ENCODE assay signal across 9 mouse cellular contexts in the genomic region with DNA sequence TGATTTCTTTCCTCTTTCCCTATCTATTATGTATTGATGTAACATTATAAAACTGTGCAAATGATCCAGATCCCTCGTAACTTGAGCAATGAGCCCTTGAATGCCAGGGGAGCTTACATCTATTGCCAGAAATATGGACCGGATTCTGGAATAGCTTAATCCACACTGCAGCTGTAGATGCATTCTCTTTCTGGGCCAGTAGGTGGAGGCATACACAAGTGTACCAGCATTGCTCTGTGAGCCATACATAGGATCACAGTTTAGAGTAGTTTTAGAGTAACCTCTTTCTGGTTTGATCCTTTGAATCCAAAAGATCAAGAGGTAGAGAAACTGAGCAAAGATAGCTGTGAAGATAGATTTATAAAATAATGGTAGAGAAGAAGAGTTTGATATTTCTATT. TPM values are rescaled to one million over a fixed set of nuclear protein-coding genes. Genes with fewer than 3 reads are reported as not detected.
DNase-seq lines count a peak whose midpoint lies in the region; ATAC-seq and TF ChIP-seq lines count a peak whose summit lies in the region.
"Had no signal": no experiment of that assay in that cellular context is flagged by ENCODE, and none has a peak within 500 bp of the region (broad histone marks: within the 10 kb centered on the region; RNA-seq: fewer than 3 reads in every experiment).

No protein-coding gene starts in this region.

- peak; percentile 93 for TF ChIP-seq CTCF in Patski (IDR thresholded peaks at IDR 0.05)

- in situ Hi-C loops in Patski (cut with MboI; ENCODE audit: low pct_unique_long_range_greater_than_20kb): loop anchor here (10.0 to 25.0 kb wide), 2 partner anchors 135 to 927 kb away; no protein-coding TSS in a partner anchor

- H3K4me3 ChIP-seq in liver, embryonic 11.5 days (ENCODE audit: low read depth, low read length): no peak overlapping the region
- H3K4me3 ChIP-seq in hindbrain, embryonic 14.5 days (replicated peaks; ENCODE audit: low read length): no peak overlapping the region
- H3K4me3 ChIP-seq in limb, embryonic 10.5 days: no peak overlapping the region
- no peak overlapping the region for H3K4me3 ChIP-seq in neural tube, embryonic 11.5 days (ENCODE audit: low read depth, low read length)
- H3K4me3 ChIP-seq: erythroblast, embryonic 14.5 days had no signal

- no peak for ATAC-seq in liver, embryonic 11.5 days (replicated peaks; ENCODE audit: low FRiP score)
- ATAC-seq in Patski: peak; percentile 73
- peak; percentile 91 for ATAC-seq in common myeloid progenitor, adult 5-6 weeks (replicated peaks; ENCODE audit: low read depth, poor library complexity, severe bottlenecking)
- peak; percentile 64; the same call in 1 of the 2 replicates for ATAC-seq in hindbrain, embryonic 14.5 days (ENCODE audit: low FRiP score)
- no peak for ATAC-seq in neural tube, embryonic 11.5 days (ENCODE audit: insufficient read depth, low FRiP score, low TSS enrichment)
- no peak for ATAC-seq in erythroblast, adult 5-6 weeks (replicated peaks; ENCODE audit: low FRiP score, poor library complexity, severe bottlenecking)

- no peaks in the 10 kb centered on the region for H3K36me3 ChIP-seq in liver, embryonic 11.5 days (ENCODE audit: control insufficient read depth, insufficient read depth, low read length)
- no peaks in the 10 kb centered on the region for H3K36me3 ChIP-seq in hindbrain, embryonic 14.5 days (replicated peaks; ENCODE audit: control insufficient read depth, insufficient read depth)
- H3K36me3 ChIP-seq in limb, embryonic 10.5 days: peaks cover 5% of the 10 kb centered on the region; the same call in 1 of the 2 replicates
- H3K36me3 ChIP-seq in neural tube, embryonic 11.5 days (ENCODE audit: control insufficient read depth, insufficient read depth, low read length): no peaks in the 10 kb centered on the region

- H3K4me2 ChIP-seq in liver, embryonic 11.5 days: no peak overlapping the region
- no peak overlapping the region for H3K4me2 ChIP-seq in hindbrain, embryonic 14.5 days (replicated peaks)
- no peak overlapping the region for H3K4me2 ChIP-seq in neural tube, embryonic 11.5 days (ENCODE audit: low read depth)

- 47% methylated on average over 2 of the region's 2 CpGs for WGBS in liver, embryonic 11.5 days
- 40% methylated on average over 2 of the region's 2 CpGs for WGBS in hindbrain, embryonic 14.5 days
- 68% methylated on average over 2 of the region's 2 CpGs for WGBS in limb, embryonic 10.5 days
- WGBS in neural tube, embryonic 11.5 days: 60% methylated on average over 2 of the region's 2 CpGs

- H3K9ac ChIP-seq in liver, embryonic 11.5 days (ENCODE audit: low read depth, low read length): no peak overlapping the region
- no peak overlapping the region for H3K9ac ChIP-seq in hindbrain, embryonic 14.5 days
- no peak overlapping the region for H3K9ac ChIP-seq in neural tube, embryonic 11.5 days (ENCODE audit: low read length)

- H3K27ac ChIP-seq in liver, embryonic 11.5 days (ENCODE audit: low read depth, low read length): no peak overlapping the region
- H3K27ac ChIP-seq in hindbrain, embryonic 14.5 days: no peak overlapping the region
- no peak overlapping the region for H3K27ac ChIP-seq in limb, embryonic 10.5 days
- no peak overlapping the region for H3K27ac ChIP-seq in neural tube, embryonic 11.5 days (ENCODE audit: low read depth, low read length)

- H3K9me3 ChIP-seq in liver, embryonic 11.5 days (ENCODE audit: control insufficient read depth, low read length): no peaks in the 10 kb centered on the region
- H3K9me3 ChIP-seq in hindbrain, embryonic 14.5 days (ENCODE audit: control insufficient read depth, low read length): no peaks in the 10 kb centered on the region
- no peaks in the 10 kb centered on the region for H3K9me3 ChIP-seq in limb, embryonic 10.5 days (replicated peaks)
- no peaks in the 10 kb centered on the region for H3K9me3 ChIP-seq in neural tube, embryonic 11.5 days (ENCODE audit: control insufficient read depth, low read length)

- H3K4me1 ChIP-seq in liver, embryonic 11.5 days (replicated peaks; ENCODE audit: control insufficient read depth, insufficient read depth, low read length): no peaks in the 10 kb centered on the region
- no peaks in the 10 kb centered on the region for H3K4me1 ChIP-seq in hindbrain, embryonic 14.5 days (replicated peaks; ENCODE audit: control insufficient read depth, insufficient read depth, low read length)
- H3K4me1 ChIP-seq in limb, embryonic 10.5 days: no peaks in the 10 kb centered on the region
- no peaks in the 10 kb centered on the region for H3K4me1 ChIP-seq in neural tube, embryonic 11.5 days (ENCODE audit: control insufficient read depth, insufficient read depth, low read length)

- POLR2A ChIA-PET in Patski (lab: Charles Lee): interaction anchor here (0.5 kb wide), 1 partner anchor 51 kb away, joined by 4 read pairs; no protein-coding TSS in a partner anchor

- DNase-seq in liver (peak; percentile 31), Patski (ENCODE audit: low read depth, low spot score) (no peak)
- no peak for DNase-seq in liver, embryonic 11.5 days (ENCODE audit: low spot score)
- peak; percentile 73 for DNase-seq in hindbrain, embryonic 14.5 days (ENCODE audit: low spot score)
- DNase-seq in limb, embryonic 10.5 days (ENCODE audit: low spot score): peak; percentile 33
- peak; percentile 47 for DNase-seq in neural tube, embryonic 11.5 days (ENCODE audit: low spot score)

- H3K27me3 ChIP-seq in liver, embryonic 11.5 days (replicated peaks; ENCODE audit: control insufficient read depth, insufficient read depth, low read length): no peaks in the 10 kb centered on the region
- H3K27me3 ChIP-seq in Patski: peaks cover 39% of the 10 kb centered on the region
- H3K27me3 ChIP-seq in hindbrain, embryonic 14.5 days (ENCODE audit: control insufficient read depth, insufficient read depth, low read length): no peaks in the 10 kb centered on the region
- H3K27me3 ChIP-seq in limb, embryonic 10.5 days (ENCODE audit: low read depth, poor library complexity, severe bottlenecking): no peaks in the 10 kb centered on the region
- H3K27me3 ChIP-seq in neural tube, embryonic 11.5 days (ENCODE audit: control insufficient read depth, insufficient read depth, low read length): no peaks in the 10 kb centered on the region

- CTCF ChIA-PET in Patski (lab: Charles Lee): interaction anchor here (0.6 to 1.2 kb wide), 12 partner anchors 8 to 603 kb away, joined by 3 to 4 read pairs (median 3); no protein-coding TSS in a partner anchor

RNA-seq across cellular contexts. Expression of gene Gpr82, which starts 49.0 kb away (rescaled TPM):
- polyA plus RNA-seq in liver, embryonic 11.5 days (2014; fragmentation: Nextera tagmentation; extraction: Ambion mirVana): 0.49 TPM in 1 of 2 replicates, not detected in the other
- polyA plus RNA-seq in Patski (2021): not detected
- total RNA-seq in common myeloid progenitor, adult 5-6 weeks (2017): not detected in 2 replicates
- polyA plus RNA-seq in hindbrain, embryonic 14.5 days (2014; fragmentation: Nextera tagmentation; extraction: Ambion mirVana): 0.21 and 0.79 TPM in 2 replicates
- polyA plus RNA-seq in limb, embryonic 10.5 days (2016; fragmentation: Nextera tagmentation; extraction: Ambion mirVana): 0.38 and 0.54 TPM in 2 replicates
- polyA plus RNA-seq in neural tube, embryonic 11.5 days (2014; fragmentation: Nextera tagmentation; extraction: Ambion mirVana): 0.17 and 0.62 TPM in 2 replicates
- total RNA-seq in erythroblast, adult 5-6 weeks (2015; ENCODE audit: low replicate concordance): 1.0 TPM in 1 of 2 replicates, not detected in the other
- not detected in 2 replicates for total RNA-seq in erythroblast, adult 5-6 weeks (2017; ENCODE audit: low replicate concordance)
- polyA plus RNA-seq: erythroblast, embryonic 14.5 days had no signal

Comparison
In these comparisons a context has a peak if more than half of its experiments do, and no peak if none do; other contexts are left out.
1. DNase-seq: peak in liver (single experiment), hindbrain, embryonic 14.5 days (single experiment), limb, embryonic 10.5 days (single experiment) and neural tube, embryonic 11.5 days (single experiment); none in liver, embryonic 11.5 days (single experiment) and Patski (single experiment).
2. ATAC-seq: peak in Patski (single experiment), common myeloid progenitor, adult 5-6 weeks (single experiment) and hindbrain, embryonic 14.5 days (single experiment); none in liver, embryonic 11.5 days (single experiment), neural tube, embryonic 11.5 days (single experiment) and erythroblast, adult 5-6 weeks (single experiment).